21 mouse cellular contexts compared by ENCODE assay signal in genomic region chr10:84235006-84235405, GRCm38 (mm10).
"Had no signal": no experiment of that assay in that cellular context is flagged by ENCODE, and none has a peak within 500 bp of the region (broad histone marks: within the 10 kb centered on the region; RNA-seq: fewer than 3 reads in every experiment).

No protein-coding gene starts in this region.

- H3K27ac ChIP-seq: kidney, postnatal 0 days; layer of hippocampus, adult 2 months; limb, embryonic 10.5 days; limb, embryonic 13.5 days; liver, embryonic 12.5 days; liver, embryonic 15.5 days; lung, embryonic 15.5 days; midbrain, embryonic 10.5 days; midbrain, embryonic 13.5 days; neural tube, embryonic 13.5 days; stomach, postnatal 0 days had no signal

- H3K4me2 ChIP-seq: limb, embryonic 13.5 days; liver, embryonic 12.5 days; liver, embryonic 15.5 days; lung, embryonic 15.5 days; midbrain, embryonic 13.5 days; neural tube, embryonic 13.5 days had no signal

- H3K27me3 ChIP-seq: limb, embryonic 13.5 days; liver, embryonic 12.5 days; liver, embryonic 15.5 days; lung, embryonic 15.5 days; midbrain, embryonic 13.5 days; neural tube, embryonic 13.5 days had no signal

- H3K36me3 ChIP-seq: limb, embryonic 10.5 days; limb, embryonic 13.5 days; liver, embryonic 12.5 days; liver, embryonic 15.5 days; lung, embryonic 15.5 days; midbrain, embryonic 10.5 days; midbrain, embryonic 13.5 days; neural tube, embryonic 13.5 days had no signal

- H3K9me3 ChIP-seq: limb, embryonic 10.5 days; limb, embryonic 13.5 days; liver, embryonic 12.5 days; liver, embryonic 15.5 days; lung, embryonic 15.5 days; midbrain, embryonic 10.5 days; midbrain, embryonic 13.5 days; neural tube, embryonic 13.5 days had no signal

- H3K9ac ChIP-seq: limb, embryonic 13.5 days; liver, embryonic 12.5 days; liver, embryonic 15.5 days; lung, embryonic 15.5 days; midbrain, embryonic 13.5 days; neural tube, embryonic 13.5 days had no signal

- ATAC-seq: intestine, postnatal 0 days; liver, embryonic 12.5 days; midbrain, embryonic 13.5 days; midbrain, embryonic 16.5 days had no signal

- H3K4me3 ChIP-seq: layer of hippocampus, adult 2 months; limb, embryonic 10.5 days; limb, embryonic 13.5 days; liver, embryonic 12.5 days; liver, embryonic 15.5 days; lung, embryonic 15.5 days; megakaryocyte, embryonic 14.5 days; midbrain, embryonic 10.5 days; midbrain, embryonic 13.5 days; myocyte; neural tube, embryonic 13.5 days had no signal

- H3K4me1 ChIP-seq: limb, embryonic 10.5 days; limb, embryonic 13.5 days; liver, embryonic 12.5 days; liver, embryonic 15.5 days; lung, embryonic 15.5 days; megakaryocyte, embryonic 14.5 days had no signal

- DNase-seq: kidney, adult 9 months; layer of hippocampus, adult 9-11 months; liver; lung, postnatal 10 days; lung, postnatal 36 days; thymus, postnatal 25 days had no signal
